Mouse (Mus musculus) regulatory T cell (primary cell): ENCODE results near the gene Gnb5.

Experiments used
- in situ Hi-C: fragments of 300-600 bp; cut with MboI, MseI; formaldehyde crosslinking; loops from one replicate; pipeline ENCODE4 v1.15.1; 2025; ENCODE audit warnings: high pct_unique_total_duplicates

The Gnb5 gene

DNA sequence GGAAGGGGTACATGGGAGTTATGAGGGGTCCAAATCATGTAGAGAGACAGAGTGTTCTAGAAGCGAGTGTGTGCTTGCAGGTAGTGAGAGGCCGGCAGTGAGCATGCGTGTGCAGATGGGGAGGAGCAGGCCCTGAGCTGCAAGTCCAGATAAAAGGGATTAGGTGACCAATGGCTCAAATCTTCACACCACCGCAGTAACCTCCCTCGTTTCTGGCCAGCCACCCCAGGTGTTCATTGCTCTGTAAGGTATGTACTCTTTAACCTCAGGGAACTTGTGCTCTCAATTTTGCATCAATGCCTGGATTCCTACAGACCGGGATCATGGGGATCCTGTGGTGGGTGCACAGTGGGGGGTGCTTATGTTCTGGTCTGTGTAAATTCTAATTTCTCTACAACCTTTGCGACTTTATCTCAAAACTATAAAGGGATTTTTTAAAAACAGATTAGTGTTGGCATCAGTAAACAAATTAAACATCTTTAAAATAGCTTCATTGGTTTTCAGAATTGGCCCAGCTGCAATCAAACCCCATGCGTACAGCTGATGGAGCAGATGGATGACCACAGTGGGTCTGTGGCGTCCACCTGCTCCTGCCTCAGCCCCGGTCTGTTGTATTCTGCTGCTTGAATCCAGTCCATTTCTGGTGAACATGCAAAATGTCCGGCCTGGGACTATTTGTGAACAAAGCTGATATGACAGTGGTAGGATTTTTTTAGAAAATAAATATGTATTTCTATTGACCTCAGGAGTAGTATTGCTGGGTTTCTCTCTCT is at the start of gene Gnb5:
Gene Gnb5 (plus strand): TSS at position 163 of the 773 bp plus-strand sequence.
- in situ Hi-C loops, result no loop called here

DNA sequence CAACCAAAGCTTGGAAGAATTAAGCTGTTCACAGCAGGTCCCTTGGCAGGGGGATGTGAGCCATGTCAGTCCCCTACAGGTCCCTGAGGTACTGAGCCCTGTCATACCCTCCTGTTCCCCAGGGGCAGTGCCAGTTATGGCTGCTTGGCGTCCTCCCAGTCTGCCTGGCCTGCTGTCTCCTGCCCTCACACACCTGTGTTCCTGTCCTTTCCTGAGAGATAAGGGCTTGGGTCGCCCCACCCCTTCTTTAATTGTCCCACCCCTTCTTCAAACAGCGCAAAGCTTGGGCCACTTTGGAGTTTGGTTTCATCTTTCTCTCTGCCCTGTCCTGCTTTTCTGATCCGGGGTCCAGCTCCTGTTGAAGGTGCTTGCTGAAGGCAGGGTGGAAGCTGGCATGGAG is 47.3 kb upstream of the Gnb5 start:
- in situ Hi-C loops, result loop anchor here (10.0 kb wide), 1 partner anchor 924 kb away; no protein-coding TSS in a partner anchor

DNA sequence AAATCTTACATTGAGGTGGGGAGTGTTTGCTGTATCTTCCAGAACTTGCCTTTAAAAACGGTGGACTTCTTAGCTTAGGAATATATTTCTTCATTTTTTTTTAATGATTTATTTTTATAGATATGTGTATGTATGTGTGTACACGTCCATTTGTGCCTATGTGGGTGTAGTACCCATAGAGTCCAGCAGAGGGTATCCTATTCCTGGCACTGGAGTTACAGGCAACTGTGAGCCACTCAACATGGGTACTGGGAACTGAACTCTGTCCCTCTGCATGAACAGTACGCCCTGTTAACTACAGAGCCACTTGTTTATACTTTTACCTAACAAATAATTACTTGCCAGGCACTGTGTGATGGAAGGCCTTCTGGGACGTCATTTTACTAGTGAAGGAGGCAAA is 46.4 kb upstream of the Gnb5 start:
- in situ Hi-C loops, result loop anchor here (10.0 kb wide), 1 partner anchor 925 kb away; no protein-coding TSS in a partner anchor

- in situ Hi-C loops, result no loop called here
These were observed 44.7 kb upstream of the Gnb5 start for GRCm38 (mm10) chr9:75261332-75261872.

- in situ Hi-C loops, result no loop called here
These were observed 43.8 kb upstream of the Gnb5 start for GRCm38 (mm10) chr9:75262235-75262826.

DNA sequence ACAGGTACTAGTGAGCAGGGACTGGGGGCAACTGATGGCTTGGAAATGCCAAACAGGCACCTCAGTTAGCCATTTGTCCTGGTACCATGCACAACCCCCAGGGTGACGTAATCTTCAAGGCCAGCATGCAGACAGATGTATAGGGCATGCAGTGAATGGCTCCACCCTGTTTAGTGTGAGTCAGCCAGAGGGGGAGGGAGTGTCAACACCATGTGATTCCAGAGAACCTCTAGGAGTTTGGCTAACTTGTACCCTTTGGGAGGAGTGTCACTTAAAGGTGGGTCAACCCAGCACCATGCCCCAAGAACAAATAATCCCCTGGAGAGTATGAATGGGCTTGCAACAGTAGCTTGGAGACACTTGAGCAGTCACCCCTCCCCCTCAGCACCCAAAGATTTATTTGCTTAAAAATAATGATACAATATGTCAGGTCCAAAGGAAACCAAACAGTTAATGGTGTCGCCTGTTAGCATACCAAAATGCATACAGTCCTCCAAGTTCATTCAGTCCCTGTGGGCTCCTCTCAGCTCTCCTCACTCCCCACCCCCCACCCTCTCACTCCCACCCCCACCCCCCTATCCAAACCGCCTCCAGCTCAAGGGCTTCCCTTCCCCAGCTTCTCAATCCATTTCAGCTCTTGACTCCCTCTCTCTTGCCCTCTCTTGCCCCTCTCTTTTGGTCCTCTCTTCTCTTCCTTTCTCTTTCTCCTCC is 41.9 kb upstream of the Gnb5 start:
- in situ Hi-C loops, result no loop called here

DNA sequence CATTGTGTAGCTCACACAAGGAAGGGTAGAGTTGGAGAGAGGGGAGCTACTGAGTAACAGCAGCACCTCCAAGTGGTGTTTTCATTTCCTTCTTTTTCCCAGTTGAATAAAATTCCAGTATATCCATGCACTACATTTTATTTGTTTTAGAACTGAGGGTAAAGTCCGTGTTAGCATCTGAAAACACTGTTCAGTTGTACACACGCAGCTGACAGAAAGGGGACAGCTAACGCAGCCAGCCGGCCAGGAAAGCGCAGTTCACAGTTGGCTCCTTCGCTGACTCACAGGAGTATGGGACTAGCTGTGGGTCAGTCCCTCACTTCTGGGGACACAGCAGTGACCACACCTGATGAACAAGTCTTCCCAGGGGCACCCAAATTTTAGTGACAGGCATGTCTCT is 38.9 kb upstream of the Gnb5 start:
- in situ Hi-C loops, result no loop called here

- in situ Hi-C loops, result no loop called here
These were observed 35.7 kb upstream of the Gnb5 start for GRCm38 (mm10) chr9:75270382-75270781.

DNA sequence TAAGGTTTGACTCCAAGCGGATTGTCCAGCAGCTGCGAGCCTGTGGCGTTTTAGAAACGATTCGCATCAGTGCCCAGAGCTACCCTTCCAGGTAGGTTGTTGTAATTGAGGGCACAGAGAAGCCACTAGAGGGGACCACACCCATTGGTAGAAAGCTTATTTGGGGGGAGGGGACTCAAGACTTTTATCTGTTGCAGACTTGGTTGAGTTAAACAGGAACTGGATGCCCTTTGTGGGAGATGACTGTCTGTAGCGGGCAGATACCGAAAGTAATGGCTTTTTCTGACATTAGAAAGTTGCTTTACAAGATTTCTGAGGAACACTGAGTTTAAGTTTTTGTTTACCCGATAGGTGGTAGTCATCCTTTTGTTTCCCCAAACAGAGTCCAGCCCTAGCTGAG is 34.5 kb upstream of the Gnb5 start:
- in situ Hi-C loops, result no loop called here

DNA sequence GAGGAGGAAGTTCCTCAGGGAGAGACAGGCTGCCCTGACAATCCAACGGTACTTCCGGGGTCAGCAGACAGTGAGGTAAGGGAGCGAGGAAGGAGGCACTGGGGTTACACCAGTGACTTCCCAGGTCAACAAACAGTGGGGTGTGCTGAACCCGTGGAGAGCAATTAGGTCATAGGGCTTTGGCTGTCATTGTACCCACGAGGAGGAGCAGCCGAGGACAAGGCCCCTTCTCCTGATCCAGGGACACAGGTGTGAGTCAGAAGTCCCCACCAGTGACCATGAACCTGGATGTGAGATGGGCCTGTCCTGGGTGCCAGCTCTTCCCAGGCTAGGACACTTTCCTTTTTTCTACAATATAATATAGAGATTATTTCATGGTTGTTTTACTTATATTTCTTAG is 32.4 kb upstream of the Gnb5 start:
- in situ Hi-C loops, result no loop called here

DNA sequence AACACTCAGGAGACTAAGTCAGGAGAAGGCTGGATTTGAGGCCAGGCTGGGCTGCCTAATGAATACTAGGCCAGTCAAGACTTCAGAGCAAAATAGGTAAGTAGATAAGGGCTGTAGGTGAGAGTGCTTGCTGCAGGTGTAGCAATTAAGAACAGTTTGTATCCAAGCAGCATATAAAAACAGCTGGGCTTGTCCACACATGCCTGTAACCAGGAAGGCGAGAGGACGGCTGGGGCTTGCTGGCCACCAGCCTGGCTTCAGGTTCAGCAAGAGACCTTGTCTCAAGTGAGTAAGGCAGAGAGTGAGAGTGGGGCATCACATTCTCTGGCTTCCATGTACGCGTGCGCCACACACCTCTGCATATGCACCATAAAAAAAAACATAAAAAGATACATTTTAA is 31.6 kb upstream of the Gnb5 start:
- in situ Hi-C loops, result no loop called here

GRCm38 (mm10) chr9:75275051-75275450 is 31.0 kb upstream of the Gnb5 start:
- in situ Hi-C loops, result loop anchor here (25.0 kb wide), 1 partner anchor 213 kb away; the partner anchor contains the start of gene Myo5a

DNA sequence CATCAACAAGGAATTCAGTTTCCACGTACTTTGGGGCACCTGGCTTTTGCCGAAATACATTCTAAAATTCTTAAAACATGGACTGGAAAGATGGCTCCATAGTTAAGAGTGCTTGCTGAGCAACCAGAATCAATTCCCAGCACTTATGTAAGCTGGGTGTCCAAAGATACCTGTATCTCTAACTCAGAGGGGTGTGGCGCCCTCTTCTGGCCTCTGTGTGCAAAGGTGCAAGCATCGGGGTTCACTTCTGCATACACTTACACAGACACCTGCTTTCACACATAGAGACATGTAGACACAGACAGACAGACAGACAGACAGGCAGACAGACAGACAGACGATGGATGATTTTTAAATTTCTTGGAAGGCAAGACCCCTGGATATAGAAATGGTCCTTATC is 25.3 kb upstream of the Gnb5 start:
- in situ Hi-C loops, result loop anchor here (10.0 to 25.0 kb wide), 2 partner anchors 219 to 376 kb away; partner anchors contain the start of gene Myo5a

DNA sequence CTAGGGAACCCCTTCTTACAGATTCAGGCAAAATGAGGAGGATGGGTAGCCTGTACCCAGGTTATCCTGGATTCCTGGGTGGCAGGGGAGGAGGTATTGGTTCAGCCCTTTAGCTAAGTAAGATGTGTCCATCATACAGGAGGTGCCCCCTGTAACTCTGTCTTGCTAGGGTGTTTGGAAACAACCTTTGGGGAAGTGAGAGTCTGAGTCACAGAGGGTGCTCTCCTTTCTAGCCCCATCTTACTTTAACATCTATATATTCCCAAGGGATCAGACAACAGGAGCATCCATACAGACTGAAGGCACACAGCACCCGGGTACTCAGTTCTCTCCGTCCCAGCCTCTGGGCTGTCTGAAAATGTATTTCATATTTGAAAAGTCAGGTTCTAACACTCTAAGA is 23.9 kb upstream of the Gnb5 start:
- in situ Hi-C loops, result loop anchor here (10.0 to 25.0 kb wide), 2 partner anchors 220 to 377 kb away; partner anchors contain the start of gene Myo5a

DNA sequence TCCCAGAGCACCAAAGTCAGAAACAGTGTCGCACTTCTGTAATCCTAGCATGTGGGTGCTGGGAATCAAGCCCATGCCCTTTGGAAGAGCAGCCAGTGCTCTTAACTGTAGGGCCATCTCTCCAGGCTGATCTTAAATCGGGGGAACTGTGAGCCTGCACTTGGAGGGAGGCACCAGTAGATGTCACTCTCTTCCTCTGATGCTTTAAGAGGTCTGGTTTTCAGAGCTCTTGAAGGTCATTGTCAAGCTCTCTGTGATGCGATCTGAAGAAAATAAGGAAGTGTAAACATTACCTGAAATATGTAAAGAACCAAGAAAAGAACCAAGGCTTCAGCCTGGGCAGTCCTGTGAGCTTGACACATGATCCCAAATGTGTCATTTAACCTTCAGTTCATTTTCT is 23.3 kb upstream of the Gnb5 start:
- in situ Hi-C loops, result loop anchor here (10.0 to 25.0 kb wide), 2 partner anchors 221 to 378 kb away; partner anchors contain the start of gene Myo5a

- in situ Hi-C loops, result loop anchor here (10.0 to 25.0 kb wide), 2 partner anchors 221 to 379 kb away; partner anchors contain the start of gene Myo5a
These were observed 22.5 kb upstream of the Gnb5 start for GRCm38 (mm10) chr9:75283636-75284035.

DNA sequence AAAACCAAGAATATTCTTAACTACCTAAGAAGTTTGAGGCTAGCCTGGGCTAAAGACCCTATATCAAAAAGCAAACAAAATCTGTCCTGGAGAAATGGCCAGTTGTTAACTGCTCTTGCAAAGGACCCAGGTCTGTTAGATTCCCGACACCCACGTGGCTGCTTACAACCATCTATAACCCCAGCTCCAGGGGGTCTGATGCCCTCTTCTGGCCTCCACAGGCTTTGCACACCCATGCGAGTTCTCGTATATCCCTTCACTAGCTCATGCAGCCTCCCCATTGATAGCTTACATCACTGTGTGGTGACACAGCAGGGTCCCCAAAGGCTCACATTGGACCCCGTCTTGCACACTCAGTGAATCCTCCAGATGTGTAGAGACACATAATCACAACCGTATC is 20.7 kb upstream of the Gnb5 start:
- in situ Hi-C loops, result loop anchor here (10.0 to 25.0 kb wide), 2 partner anchors 223 to 381 kb away; partner anchors contain the start of gene Myo5a

- in situ Hi-C loops, result loop anchor here (10.0 to 25.0 kb wide), 2 partner anchors 225 to 383 kb away; partner anchors contain the start of gene Myo5a
These were observed 18.5 kb upstream of the Gnb5 start for GRCm38 (mm10) chr9:75287636-75288035.

GRCm38 (mm10) chr9:75289545-75289944 is 16.5 kb upstream of the Gnb5 start:
- in situ Hi-C loops, result loop anchor here (10.0 to 25.0 kb wide), 2 partner anchors 227 to 385 kb away; partner anchors contain the start of gene Myo5a

- in situ Hi-C loops, result loop anchor here (25.0 kb wide), 1 partner anchor 237 kb away; the partner anchor contains the start of gene Myo5a
These were observed 6.7 kb upstream of the Gnb5 start for GRCm38 (mm10) chr9:75299342-75299741.

DNA sequence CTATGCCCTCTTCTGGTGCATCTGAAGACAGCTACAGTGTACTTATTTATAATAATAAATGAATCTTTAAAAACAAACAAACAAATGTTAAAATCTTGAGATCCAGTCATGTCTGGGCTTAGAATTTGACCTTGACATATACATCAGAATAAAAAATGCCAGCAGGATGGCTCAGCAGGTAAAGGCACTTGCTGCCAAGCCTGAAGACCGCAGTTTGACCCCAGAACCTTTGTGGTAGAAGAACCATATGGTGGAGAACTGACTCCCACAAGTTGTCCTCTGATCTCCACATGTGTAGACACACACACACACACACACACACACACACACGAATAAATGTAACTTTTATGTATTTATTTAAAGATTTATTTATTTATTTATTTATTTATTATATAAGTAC is 3.1 kb upstream of the Gnb5 start:
- in situ Hi-C loops, result no loop called here
